Mouse (Mus musculus): ENCODE data around the gene Rnf11.

- TF ChIP-seq CTCF (IDR thresholded peaks at IDR 0.05; ENCODE audit: low read depth, low read length) (no peak), POLR2A (IDR thresholded peaks at IDR 0.05; ENCODE audit: extremely low read depth, insufficient read depth, low read length) (no peak)
Observed at GRCm38 (mm10) chr4:109411377-109411967, 73.1 kb downstream of the Rnf11 start.

Data from liver, adult 2 months (tissue).